Mouse (Mus musculus): ENCODE measurements at regions not wholly inside any gene's neighbourhood (a gene's known extent, or its start where the extent isn't known, plus 50 kb on each side); places are given as distances from the start of the nearest gene placed in this dataset.

DNA sequence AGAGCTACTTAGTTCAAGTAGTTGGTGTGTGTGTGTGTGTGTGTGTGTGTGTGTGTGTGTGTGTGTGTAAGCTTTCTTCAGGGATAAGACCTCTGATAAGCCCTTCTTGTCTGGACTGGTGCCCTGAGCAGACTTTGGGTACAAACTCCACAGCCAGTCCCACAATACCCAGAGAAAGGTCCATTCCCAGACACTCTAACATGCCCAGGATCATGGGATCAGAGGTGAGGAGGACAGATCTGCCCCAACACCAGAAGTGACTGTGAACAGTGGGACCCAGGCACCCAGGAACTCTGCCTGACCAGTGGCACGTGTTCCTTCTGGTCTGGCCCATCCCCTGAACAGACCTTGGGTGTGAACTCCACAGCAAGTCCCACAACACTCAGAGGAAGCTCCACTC, 208.9 kb downstream of the Gm11077 start:
- DNase-seq = no peak

DNA sequence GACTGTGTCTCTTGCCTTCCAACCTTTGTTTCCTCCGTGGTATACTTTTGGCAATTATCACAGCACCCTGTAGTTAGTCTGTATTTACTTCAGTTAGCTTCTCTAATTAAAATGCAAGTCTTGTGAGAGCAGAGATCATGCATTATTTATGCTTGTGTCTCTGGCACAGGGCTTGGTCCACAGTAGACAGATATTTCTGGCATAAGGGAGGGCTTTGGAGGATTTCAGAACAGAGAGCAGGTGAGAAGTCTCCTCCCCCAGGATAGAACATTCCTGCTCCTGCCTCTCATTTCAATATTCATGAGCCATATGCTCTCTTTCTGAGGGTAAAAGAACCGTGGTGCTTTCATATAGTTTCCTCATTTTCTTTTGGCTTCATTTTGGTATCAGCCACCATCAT, 217.6 kb downstream of the Gm11077 start:
- no peak for DNase-seq

DNA sequence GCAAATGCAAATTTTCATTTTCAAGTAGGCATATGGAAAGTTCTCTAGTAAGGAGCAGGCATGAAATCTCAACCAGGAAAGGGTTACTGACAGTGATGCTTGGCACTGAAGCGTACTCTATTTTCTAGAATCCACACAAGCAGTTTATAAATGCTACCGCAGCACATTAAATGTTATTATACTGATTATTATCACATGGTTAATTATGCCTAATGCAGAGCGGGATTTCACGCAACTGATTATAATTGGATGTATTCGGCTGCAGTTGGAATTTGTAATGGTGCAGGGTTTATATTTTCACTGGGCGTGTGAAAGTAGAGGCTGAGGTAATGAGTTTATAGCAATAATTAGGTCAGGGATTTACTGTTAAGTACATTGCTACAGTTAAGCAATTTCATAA, 221.4 kb downstream of the Gm11077 start:
- DNase-seq = no peak

DNA sequence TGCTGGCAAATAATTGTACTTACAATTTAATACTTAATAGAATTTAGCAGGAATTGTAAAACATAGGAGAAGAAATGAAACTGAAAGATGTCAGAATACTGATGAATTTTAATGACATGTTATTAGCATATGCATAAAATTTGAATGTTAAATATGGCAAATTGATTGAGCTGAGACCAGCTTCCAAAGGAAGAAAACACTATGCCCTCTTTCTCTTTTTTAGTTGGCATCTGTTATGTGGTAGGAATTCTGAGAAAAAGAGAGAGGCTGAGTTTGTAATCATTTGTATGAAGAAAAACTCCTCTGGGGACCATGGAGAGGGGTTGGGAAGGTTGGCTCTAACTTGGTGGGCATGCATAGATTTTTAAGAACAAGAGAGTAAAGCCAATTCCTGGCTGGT, 224.2 kb downstream of the Gm11077 start:
- no peak for DNase-seq

DNA sequence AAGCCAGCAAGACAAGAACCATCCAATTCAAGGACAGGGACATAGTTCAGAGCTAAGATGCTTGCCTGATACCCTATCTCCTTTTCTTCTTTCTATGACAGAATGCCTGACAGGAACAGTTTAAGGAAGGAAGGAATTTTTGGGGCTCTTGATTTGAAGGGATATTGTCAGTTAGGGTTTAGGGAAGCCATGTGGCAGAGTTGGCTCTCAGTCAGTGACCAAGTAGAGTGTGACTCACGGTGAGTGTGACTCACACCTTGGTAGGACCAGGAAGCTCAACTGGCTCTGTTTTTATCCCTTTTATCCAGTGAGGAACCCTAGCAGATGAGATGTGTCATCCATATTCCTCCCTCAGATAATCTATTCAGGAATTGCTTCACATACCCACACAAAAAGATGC, 224.6 kb downstream of the Gm11077 start:
- peak; percentile 47 for DNase-seq

DNA sequence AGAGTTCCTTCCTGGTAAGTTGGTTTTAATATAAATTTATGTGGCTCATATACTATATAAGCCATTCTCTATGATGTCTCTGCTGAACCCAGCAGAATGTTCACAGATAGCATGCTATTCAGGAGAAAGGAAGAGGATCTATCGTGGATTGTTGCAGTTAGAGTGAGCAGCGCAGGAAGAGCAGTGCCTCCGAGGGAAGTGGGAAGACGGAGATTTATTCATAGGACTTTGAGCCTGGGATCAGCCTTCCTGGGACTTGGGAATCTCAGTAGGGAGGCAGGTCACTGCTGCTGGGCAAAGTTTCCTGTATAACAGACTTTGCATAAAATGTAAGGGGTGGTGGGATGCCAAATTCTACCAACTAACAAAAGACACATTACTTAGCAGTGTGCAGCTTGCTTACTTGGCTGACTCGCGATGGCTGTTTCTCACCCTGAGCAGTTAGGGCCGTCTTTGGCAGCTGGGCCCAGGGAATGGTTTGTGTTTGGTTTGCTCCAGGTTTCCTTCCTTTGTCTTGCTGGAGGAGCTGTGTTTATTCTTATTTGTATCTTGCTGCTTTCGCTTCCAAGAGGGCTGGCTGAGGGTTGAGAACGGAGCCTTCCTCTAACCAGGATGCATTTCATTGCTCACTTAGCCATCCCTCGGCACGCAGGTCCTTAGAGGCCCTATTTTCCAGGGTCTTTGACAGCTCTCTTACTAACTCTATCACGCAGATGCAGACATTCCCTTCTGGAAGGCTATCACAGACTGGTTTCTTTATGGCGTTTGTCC, 226.9 kb downstream of the Gm11077 start:
- DNase-seq = no peak

DNA sequence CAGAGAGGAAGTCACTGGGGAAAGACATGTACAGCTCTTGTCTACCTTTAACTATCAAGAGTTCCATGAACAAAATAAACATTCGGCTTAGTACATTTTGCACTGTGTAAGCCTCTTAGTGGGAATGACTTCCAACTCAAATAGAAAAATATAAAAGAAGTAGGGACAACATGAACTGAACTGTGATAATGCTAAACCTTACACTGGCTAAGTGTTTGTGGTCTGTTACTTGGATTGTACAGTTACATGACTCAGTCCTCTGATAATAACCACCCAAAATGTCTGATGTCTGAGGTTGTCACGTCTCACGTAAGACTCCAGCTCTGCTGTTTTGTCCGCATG, 227.4 kb downstream of the Gm11077 start:
- DNase-seq = no peak

DNA sequence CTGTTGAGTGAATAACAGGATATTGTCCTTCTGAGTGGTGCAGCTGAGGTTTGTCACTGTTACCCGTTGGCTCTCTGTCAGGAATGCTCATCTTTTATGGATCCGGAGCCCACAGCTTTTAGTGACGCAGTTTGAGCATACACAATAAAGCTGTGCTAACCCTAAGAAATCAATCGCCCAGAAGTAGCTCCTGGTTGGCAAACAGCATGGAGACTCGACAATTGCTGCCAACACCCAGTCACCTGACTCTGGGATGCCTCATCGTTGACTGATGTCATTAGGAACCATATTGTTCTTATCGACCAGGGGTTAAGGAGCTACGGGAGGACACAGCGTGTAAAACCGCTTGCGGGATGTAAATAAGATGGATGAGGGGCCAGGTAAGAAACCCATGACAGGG, 232.9 kb downstream of the Gm11077 start:
- DNase-seq = peak; percentile 55

DNA sequence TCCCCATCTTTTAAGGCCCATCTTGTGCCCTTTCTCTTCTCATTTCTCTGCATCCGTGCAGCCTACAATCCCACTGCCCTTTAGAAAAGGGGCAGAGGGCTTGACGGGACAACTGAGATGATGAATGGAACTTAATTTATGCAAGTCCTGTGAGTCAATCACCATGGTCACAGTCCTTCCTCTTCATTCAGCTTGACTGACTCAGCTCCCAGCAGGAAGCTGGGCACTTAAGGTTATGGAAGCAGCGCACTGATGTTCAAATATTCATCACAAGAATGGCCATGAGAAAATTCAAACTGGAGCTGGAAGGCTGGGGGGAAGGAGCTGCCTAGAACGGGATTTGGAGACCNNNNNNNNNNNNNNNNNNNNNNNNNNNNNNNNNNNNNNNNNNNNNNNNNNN, 233.5 kb downstream of the Gm11077 start:
- DNase-seq = peak; percentile 56

DNA sequence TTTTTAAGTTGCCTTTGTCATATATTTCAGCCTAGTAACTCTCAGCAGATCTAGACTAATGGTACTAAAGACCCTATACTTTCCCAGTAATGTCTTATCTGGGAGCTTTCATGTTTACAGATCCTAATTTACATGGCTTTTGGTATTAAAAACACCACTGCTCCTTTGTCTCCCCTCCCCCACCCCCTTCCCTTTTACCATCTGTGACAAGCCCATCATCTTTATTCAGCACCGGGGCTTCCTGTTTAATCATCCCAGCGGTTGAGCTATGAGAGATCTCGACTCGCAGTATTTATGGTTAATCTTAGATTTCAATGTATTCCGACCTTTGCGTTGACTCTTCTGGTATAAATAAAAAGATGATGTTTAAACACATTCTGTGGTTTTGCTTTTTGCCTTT, 244.6 kb downstream of the Gm11077 start:
- DNase-seq = no peak

DNA sequence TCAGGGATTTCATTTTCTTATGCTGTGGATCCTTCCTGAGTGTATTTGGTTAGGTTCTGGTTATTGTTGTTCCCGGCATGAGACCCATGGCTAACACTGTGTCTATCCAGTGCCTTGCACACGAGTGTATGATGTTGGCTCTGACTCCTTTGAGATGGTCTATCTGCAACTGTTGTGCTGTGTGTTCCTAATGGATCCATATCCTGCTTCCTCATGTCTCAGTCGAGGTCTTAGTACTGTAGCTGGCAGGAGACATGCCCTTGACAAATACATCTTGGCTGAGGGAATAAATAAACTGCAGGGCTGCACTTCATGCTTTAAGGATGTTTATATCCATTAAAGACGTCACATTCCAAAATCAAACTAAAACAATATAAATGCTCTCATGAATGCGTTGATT, 247.9 kb downstream of the Gm11077 start:
- no peak for DNase-seq

DNA sequence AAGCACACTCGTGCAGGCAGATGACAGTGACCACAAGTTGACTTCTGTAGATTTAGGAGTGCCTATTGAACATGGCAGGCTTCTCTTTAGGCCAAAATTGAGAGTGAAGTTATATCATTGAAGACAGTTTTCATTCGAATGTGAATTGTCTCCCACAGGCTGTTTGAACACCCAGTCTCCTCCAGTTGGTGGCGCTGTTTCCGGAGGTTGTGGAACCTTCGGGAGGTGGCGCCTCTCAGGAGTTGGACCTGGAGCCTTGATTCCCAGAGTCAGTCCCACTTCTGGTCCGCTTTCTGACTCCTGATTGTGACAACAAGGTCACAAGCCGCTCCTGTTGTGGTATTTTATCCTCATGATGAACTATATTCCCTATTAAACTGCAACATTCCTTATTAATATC, 254.5 kb downstream of the Gm11077 start:
- no peak for DNase-seq

DNA sequence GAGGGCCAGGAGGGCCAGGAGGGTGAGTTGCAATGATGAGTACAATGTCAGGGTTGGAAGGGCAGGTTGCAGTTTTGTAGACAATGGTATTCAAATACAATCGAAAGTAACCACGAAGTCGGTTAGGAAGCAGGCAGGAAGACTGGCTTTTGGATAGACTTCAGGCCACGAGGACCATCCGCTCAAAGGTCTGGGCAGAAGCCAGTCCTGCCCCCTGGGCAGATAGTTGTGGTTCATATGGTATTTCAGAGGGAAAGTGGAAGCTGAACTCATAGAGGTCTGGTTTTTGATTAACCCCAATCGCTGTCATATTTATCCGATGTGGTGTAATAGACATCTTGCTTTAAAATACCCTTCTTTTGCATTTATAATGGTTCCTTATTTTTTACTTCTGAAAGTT, 255.2 kb downstream of the Gm11077 start:
- DNase-seq = no peak

DNA sequence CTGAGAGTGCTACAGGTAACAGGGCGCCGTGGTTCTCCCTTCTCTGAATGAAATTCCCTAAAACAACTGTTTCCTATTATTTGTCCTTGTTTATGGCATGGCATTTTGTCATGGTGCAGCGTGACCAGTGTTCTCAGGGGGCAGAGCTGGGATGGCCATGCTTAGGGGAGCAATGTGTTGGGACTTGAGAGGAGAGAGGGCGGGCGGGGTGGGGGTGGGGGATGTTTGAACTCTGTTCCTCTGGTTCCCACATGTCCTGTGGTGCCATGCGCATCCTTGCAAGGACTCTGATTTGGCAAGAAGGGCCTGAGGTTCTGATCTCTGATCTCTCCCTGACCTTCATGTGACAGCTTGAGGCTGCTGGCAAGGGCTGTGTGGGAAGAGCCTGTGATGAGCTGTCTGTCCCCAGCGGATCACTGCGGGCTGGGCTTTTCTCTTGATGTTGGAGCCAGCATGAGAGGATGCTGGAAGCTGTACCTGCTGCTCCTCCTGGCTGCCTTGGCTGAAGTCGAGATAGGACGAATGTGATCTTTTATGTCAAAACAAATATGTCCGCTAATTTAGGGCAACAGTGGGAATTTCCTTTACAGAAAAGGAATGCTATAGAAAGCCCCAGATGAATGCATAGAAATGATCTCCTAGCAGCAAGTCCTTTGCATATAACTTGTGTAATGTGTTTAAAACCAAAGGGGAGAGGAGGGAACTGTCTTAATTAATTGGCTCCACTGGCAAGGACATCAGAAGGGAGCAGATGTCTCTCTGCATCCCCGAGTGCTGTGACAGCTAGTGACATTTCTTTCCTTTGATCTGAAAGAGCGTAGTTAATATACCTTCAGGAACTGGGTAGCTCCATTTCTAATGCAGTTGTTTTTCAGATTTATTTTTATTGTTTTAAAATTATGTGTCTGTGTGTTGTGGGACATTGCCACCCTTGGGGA, 255.2 kb upstream of the Pde3a start:
- peak; percentile 80 for DNase-seq

DNA sequence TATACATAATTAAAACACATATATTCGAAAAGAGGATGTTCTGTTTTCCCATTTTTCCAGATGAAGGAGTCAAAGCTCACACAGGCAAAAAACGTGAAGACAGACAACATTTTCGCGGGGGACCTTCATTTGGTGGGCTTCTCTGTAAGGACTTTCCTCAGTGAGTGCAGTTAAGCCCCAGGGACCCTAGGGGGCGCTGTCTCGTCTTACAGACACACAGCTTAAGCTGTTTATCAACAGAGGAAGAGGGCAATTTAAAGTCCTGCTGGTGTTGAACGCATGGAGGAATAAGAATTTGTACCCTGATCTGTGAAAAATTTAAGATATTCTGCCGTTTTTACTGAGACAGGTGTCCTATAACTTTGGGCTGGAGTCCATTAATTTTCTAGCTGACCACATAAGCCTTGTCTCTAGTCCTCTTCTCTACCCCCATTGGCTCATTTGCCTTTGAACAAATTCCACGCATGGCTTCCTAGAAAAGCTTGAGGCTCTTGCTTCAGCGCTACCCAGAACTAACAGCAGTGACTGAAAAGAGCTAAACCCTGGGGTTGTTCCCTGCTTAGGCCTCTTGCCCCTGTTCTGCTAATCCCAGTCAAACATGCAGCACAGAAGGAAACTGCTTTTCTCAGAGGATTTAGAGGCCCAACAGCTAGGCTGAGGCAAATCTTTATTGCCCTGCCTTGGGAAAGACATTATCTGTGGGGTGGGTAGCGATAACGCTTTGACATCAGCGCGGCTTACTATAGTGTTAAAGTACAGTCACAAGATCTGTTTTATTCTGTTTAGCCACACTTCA, 253.5 kb upstream of the Pde3a start:
- DNase-seq = peak; percentile 33

DNA sequence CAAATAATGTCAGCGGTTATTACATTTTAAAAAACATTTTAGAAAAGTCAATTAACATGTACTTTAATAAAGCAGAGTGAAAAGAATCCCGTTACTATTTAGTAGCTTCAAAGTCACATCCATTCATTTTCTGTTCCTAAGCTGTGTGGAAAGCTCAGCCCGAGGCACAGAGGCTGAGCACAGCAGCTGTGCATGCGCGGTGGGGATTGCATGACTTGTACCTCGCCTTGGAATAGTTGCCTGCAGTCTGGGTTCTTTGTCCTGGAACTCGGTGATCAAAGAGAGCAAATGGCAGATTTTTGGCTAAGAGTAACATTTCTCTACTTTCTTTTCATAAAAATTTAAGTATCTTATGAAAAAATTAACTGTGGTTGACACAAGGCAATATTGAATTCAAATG, 251.0 kb upstream of the Pde3a start:
- no peak for DNase-seq

DNA sequence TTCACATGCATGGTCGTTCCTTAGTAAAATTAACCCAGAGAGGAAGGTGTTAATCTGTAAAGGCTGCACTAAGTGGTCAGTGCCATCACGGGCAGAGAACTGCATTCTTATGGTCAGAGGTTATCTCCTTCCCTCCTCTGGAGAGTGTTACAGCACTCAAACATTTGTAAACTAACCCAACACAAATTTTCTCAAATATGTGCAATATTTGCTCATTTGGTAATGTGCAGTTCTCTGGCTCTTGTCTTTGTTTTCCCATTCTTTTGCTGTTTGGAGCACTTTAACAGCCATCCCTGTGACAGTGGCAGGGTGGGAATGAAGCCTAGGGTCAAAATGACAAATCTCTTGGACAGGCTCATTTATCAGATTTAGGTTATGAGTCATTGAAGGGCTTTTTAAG, 248.5 kb upstream of the Pde3a start:
- no peak for DNase-seq

DNA sequence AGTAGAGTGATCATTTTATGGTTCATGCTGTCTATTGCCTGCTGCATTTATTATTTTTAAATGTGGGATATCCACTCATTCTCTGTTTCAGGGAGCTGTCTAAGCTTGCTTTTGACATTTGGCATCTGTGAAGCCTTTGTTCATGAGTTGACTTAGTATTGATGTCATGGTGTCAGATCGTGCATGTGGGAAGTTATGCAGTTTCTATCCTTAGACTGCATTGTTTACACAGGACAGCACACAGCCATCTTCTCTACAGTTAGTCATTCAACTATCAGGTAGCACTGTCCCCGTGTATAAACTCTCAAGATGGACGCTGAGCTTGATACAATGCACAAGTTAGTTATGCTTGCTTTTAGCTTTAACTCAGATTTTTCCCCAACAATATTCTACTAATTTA, 247.8 kb upstream of the Pde3a start:
- no peak for DNase-seq

DNA sequence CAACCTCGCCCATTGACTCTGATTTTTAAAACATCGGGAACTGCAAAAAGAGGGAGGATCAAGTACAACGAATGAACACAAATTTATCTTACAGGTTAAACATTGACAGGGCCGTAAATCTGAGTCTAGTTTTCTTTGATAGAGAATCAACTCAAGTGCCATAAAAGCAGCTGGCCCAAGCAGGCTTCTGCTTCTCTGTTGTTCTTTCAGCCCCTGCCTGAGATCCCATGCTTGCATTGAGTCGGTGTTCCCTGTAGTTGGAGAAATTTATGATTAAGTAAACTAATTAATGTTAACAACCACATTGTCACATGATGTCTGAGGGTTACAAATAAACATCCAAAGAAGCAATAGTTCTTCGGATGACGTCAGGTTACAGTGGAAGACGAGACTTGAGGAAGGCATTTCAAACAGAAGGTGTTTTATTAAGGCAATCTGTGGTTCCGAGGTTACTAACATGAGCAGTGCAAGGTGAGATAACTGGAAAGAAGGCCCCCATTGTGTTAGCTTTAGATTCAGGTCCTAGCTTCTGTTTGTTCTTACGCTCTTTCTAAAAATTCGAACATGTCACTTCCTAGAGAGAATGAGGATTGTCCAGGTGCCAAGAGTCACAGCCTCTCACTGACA, 233.9 kb upstream of the Pde3a start:
- DNase-seq = no peak

DNA sequence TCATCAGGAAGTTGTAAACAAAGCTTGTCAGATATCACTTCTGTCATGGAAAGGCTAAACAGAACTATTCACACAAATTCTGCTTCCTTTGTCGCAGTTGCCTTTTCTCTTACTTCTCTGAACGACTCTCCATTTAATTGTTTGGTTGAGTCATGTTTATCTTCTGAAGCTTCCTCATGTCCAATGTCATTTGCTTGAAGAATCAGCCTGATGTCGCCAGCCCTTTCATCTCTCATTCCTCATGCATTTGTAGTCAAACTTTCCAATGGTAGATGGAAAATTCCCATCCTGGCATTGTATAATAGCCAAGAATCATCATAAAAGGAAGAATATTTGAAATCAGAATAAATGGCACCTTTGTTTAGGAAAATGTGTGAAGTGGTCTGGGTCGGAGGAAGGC, 225.6 kb upstream of the Pde3a start:
- no peak for DNase-seq

DNA sequence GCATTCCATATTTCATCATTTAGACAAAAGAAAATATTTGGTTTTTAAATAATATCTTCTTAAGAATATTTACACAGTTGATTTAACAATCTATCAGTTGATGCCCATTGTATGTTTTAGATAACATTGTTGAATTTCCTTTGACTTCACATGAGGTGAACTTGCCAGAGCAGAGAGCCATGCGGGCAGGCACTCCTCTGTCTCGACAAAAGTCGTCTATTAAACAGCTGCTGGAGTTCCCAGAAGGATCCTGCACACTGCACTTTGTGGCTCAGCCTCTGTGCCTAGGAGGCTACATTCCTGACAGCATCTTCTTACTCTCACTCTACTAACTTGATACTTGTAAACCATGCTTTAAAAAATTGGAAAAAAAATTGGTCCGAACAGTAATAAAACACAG, 221.7 kb upstream of the Pde3a start:
- DNase-seq = no peak

DNA sequence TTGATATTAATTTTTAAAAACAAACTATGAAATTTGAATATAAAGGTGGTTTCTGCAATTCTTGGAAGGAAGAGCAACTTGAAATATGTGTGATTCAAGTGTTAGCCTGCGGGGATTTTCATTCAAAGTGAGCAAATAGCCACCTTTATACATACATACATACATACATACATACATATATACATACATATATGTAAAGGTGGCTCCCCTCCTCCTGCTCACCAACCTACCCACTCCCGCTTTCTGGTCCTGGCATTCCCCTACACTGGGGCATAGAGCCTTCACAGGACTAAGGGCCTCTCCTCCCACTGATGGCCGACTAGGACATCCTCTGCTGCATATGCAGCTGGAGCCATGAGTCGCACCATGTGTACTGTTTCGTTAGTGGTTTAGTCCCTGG, 221.3 kb upstream of the Pde3a start:
- DNase-seq = no peak

DNA sequence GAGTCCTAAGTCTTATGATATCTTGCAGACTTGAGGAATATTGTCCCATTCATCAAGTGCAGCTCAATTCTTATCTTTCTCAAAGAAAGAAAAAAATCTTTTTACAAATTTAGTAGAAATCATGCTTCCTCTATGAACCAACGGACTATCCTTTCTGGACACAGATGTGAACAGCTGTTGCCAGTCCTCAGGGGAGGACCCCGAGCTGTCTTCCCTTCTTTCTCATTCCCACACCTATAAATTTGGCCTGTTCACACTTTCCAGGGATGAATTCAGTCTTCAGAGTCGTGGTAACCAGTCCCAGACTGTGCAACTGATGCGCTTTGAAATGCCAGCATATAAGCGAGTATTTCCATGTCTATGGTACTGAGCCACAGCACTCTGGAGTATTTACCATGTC, 214.2 kb upstream of the Pde3a start:
- no peak for DNase-seq

All from cerebellum, adult 9-10 months (tissue).